Mouse (Mus musculus) cerebellum, adult (tissue): ENCODE results near the gene Vps52.
"Not testable (repeated sequence)": the region's sequence is repeated elsewhere in the genome, so short reads cannot be mapped to it uniquely, and the experiment has no call there.

Source experiments
- ATAC-seq: cut with Nextera tagmentation; 2 replicates; pipeline ENCODE4 v1.9.2; 2017; ENCODE audit warnings: mild to moderate bottlenecking, moderate library complexity, mixed read lengths; ENCODE audit not compliant: insufficient number of reproducible peaks, low FRiP score, low TSS enrichment

The Vps52 gene

DNA sequence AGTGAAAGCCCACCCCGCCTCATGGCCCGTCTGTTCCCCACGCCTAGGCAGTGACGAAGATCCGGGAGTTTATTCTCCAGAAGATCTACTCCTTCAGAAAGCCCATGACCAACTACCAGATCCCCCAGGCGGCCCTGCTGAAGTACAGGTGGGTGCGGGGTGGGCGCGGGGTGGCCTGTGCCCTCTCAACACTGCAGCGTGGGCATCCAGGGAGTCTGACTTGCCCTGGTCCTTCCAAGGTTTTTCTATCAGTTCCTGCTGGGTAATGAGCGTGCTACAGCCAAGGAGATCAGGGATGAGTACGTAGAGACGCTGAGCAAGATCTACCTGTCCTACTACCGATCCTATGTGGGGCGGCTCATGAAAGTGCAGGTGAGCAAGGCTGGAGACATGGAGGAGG, 4.3 kb downstream of the Vps52 start:
- no peak for ATAC-seq

DNA sequence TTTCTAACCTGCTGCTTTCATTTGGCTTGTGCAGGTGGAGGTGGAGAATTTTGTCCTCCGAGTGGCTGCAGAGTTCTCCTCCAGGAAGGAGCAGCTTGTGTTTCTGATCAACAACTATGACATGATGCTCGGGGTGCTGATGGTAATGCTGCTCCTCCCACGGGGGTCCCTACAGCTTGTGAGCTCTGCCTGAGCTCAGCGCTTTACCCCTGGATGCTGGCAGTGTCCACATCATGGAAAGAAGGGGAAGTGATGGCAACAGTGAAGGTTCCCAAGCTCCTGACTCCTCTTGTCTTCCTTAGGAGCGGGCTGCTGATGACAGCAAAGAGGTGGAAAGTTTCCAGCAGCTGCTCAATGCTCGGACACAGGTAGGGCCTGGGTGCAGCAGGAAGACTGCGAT, 7.3 kb downstream of the Vps52 start:
- ATAC-seq = no peak

DNA sequence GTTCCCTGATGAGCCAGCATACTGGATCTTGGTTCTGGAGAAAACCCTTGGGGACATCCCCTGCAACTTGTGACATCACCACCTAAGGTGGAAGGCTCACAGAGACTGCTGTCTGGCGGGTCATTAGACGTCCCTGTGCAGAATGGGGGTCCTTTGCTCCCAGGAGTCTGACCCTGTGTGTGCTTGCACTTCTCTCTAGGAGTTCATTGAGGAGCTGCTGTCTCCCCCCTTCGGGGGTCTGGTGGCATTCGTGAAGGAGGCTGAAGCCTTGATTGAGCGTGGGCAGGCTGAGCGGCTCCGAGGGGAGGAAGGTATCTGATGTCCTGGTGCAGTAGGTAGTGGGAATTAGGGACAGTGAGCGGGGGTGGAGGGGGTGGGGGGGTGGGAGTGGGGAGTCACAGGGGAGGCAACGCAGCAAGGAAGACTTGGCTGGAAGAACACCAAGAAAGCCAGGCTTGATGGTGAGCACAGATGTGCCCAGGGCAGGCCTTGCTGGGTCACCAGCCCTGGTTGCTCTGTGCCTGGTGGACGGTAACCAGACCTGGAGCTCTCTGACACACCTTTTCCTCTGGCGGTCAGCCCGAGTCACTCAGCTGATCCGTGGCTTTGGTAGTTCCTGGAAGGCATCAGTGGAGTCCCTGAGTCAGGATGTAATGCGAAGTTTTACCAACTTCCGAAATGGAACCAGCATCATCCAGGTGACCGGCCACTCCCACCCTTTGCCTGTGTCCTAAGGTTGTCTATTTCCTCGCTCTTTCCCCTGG, 9.7 kb downstream of the Vps52 start:
- no peak for ATAC-seq

DNA sequence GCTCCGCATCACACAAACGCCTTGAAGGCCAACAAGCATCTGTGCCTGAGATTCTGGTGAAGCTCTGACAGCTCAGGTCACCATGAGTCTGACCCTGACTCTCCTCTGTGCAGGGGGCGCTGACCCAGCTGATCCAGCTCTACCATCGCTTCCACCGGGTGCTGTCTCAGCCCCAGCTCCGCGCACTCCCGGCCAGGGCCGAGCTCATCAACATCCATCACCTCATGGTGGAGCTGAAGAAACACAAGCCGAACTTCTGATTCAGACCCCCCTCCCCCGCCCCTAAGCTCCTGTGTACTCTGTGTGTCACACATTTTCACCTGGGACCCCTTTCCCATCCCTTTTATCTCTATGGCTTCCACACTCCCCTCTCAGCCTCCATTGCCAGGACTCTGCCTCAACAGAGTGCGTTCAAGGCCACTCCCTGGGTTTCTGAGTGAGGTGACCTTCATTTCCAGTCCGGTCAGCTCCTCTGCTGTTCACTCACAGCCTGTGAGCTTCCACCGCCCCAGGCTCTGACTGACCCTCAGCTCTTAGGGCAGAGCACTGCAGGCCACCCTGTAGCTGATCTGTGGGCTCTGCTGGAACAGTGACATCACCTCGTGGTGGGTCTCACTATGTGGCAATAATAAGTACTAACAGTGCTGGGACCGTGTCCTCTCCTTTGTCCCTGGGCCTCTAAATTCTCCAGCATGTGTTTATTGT, 10.4 kb downstream of the Vps52 start:
- ATAC-seq = no peak

DNA sequence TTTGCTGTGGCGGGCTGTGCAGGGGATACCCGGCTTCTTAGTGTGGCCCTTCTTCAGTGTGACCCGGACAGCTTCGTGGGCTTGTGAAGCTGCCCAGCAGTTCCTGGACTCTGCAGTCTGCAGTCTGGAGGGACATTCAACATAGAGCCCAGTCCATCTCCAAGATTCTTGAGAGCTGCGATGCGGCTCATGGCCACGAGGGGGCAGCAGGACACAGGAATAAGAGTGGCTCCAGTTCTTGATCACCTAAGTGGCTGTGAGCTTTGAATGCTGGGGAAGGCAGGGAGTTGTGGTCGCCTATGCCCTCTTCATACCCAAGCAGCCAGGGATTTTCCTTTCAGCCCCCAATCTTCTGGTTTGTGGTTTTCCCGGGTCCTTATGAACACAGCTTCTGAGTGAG, 12.9 kb downstream of the Vps52 start:
- peak; percentile 61; the same call in 1 of the 2 replicates for ATAC-seq

DNA sequence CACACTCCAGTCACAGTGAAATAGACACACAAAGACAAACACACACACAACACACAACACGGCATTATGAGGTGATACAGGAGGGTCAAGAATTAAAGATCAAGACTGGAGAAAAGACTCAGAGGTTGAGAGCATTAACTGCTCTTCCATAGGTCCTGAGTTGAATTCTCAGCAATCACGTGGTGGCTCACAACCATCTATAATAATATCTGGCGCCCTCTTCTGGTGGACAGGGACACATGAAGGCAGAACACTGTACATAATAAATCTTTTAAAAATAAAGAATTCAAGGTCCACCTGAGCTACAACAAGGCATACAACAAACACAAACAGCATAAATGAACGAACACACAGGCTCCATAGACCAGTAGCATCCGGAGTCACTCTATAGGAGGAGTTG, 13.3 kb downstream of the Vps52 start:
- peak; percentile 31; the same call in 1 of the 2 replicates for ATAC-seq

DNA sequence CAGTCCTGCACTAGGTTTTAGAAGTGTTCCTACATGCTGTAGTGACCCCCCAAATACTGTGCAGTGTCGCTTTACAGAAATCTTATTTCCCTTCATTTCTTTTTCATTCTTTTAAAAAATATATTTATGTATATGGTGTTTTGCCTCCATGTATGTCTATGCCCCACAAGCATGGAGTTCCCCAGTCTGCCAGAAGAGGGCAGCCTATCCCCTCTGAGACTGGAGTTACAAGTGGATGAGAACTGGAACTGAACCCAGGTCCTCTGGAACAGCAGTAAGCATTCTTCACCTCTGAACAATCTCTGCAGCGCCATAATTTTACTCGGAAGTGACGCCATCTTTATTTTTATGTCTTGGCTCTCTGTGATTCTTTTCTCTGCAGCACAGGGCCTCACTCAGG, 13.8 kb downstream of the Vps52 start:
- ATAC-seq = no peak

DNA sequence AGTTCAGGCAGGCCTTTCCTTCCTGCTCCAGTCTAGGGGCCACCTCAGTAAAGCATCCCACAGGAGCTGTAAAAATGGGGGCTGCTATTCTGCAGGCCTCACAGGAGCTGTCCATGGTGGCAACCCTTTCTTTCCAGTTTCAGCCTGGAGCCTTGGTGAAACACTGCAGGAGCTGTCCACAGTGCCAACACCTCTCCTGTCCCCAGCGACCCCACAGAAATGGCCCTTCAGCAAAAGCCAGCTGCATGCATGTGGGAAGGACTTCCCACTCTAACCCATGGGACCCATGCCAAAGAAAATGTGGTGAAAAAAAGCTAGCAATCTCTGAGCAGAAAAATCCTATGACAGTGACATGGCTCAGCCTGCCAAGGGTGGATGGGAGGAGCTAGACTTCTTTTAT, 17.1 kb downstream of the Vps52 start:
- ATAC-seq = no peak

DNA sequence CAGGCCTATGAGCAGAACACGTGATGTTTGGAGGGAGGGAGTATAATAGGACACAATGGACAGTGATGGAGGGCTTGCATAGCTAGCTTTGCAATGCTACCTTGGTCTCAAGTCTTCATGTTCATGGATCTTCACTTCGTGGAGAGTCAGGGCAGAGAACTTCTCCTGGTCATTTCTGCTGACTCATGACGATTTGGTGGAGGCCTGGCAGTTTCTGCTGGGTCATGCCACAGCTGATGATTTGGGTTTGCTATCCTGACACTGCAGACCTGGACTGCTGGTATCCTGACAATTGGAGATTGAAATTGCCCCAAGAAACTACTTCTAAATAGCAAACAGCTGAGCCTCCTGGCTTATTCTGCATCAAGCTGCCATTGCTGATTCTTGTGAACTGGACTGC, 18.0 kb downstream of the Vps52 start:
- ATAC-seq = no peak

DNA sequence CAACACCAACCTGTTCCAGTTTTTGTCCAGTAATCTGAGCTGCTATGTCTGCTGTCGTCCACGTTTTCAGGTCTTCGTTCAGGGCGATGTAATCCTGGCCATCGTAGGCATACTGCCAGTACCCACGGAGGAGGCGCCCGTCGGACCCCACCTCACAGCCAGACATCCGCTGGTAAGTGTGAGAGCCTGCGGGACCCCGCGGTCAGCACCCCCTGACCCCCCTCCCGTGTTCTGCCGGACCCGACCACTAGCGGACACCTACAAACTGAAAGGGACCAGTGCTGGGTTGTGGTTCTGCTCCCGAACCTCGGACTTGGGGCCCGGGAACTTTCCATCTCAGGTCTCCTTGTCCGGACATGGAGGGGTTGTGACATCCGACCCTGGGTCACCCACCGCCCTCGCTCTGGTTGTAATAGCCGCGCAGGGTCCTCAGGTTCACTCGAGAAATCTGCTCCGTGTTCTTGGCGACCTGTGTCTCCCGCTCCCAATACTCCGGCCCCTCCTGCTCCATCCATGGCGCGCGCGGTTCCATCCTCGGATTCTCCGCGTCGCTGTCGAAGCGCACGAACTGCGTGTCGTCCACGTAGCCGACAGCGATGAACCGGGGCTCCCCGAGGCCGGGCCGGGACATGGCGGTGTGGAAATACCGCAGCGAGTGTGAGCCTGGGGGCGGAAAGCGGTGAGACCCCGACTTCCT, 22.4 kb downstream of the Vps52 start:
- no peak for ATAC-seq

DNA sequence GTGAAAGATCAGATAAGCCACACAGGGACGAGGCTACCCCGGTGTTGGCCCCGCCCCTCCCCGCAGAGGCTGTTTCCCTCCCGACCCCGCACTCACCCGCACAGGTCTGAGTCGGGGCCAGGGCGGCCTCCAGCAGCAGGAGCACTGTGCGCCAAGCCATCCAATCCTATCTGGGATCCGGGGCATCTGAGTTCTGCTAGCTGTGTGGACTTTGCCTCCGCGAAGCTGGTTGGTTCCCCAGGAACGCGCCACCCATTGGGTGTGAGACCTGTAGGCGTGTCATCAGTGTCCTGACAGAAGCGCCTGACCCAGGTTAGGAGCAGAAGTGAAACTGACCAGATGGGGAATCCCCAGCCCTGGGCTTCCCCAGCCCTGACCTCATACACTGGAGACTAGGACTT, 23.0 kb downstream of the Vps52 start:
- peak; percentile 96 for ATAC-seq

DNA sequence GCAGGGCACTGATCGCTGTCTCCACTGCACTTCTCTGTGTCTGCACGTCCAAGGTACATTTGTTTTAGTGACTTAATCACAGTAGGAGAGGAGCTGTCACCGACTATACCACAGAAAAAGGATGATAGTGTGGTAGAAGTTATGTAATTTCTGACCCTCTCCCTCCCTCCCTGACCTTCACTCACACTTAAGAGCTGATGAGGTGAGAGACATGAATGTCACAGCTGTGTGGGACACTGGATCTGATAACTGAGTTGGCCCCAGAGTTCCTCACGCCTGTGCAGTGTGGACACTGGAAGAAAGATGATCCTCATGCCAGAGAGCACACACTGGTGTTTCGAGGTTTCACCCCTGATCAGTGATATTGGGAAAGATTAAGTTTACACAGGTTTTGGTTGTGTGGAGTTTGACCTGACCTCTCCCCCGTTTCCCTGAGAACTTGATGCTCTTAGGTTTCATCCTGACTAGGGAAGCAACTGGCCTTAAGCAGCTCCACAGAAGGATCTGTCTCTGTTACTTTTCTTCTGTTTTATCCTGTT, 24.0 kb downstream of the Vps52 start:
- ATAC-seq = no peak

DNA sequence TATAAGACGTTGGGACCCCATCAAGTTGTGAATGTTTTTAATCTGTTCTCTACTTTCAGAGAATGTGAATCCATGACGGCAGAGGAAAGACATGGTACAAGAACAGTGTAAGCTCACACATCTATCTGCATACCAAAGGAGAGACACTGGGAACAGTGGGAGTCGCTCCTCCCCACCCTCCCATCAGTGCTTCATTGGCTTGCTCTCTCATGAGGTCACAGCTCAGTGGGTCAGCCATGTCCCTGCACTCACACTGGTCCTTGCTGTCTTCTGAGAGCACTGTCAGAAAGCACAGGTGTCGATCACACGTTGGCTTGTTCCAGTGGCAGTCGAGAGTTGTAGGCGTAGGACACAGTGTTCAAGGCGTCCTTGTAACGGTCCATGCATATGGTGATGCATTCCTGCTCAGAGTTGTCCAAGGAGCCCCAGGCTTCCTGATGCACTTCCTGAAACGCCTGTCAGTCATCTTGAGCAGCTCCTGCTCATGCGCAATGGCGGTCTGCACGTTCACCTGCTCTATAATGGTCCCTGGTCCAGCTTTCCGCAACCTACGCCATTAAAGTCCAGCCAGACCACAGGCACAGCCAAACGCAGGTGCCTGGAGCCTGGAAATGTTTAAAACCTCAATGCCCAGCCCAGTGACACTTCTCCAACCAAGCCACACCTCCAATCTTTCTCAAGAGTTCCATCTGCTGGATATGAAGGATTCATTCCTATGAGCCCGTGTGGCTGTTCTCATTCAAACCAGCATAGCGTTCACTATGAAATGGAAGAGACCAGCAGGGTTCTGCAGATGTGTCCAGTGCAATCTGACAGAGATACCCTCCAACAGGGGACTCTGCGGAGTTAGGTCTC, 24.8 kb downstream of the Vps52 start:
- no peak for ATAC-seq

DNA sequence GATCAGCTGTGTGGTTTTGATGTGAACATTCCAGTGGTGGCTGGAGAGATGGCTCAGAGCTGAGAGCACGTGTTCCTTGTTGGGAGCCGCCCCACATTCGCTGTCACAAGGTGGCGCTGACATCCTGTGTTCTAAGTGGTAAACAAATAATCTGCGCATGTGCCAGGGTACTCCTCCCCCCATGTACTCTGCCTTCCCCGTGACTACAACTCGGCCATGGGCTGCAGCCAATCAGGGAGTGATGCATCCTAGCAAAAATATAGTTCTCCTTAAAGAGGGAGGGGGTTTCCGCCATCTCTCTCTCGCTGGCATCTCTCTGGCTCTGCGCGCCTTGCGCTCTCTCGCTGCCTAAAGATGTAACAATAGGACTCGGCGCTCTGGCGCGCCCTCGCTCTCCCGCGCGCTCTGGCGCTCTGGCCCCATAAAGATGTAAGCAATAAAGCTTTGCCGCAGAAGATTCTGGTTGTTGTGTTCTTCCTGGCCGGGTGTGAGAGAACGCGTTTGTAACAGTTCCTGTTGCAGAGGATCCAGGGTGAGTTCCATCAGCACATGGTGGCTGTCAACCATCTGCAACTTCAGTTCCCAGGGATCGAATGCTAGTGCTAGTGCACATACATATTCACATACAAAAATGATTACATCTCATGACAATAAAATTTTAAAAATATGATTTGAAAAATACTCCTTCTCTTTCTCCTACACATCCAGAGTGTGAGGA, 25.7 kb downstream of the Vps52 start:
- ATAC-seq = 0 out of 2 replicates have a peak, but pooled peaks have one; percentile 59

DNA sequence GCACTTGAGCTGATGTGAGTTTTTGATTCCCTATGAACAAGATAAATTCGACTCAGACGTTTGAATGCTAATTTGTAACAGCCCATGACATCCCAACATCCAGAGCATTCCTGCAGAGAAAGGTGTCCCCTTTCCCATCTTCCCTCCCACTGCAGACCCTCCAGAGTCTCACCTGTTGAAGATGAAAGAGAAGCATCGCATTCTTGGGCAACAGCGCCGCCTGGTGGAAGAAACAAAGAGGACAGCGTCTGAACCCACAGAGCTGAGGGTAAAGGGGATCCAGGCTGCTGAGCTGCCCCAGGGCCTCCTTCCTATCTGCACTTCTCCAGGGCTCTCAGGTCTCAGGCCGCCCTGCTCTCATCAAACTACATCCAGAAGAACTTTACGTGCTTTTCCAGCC, 26.5 kb downstream of the Vps52 start:
- not testable (repeated sequence) for ATAC-seq

DNA sequence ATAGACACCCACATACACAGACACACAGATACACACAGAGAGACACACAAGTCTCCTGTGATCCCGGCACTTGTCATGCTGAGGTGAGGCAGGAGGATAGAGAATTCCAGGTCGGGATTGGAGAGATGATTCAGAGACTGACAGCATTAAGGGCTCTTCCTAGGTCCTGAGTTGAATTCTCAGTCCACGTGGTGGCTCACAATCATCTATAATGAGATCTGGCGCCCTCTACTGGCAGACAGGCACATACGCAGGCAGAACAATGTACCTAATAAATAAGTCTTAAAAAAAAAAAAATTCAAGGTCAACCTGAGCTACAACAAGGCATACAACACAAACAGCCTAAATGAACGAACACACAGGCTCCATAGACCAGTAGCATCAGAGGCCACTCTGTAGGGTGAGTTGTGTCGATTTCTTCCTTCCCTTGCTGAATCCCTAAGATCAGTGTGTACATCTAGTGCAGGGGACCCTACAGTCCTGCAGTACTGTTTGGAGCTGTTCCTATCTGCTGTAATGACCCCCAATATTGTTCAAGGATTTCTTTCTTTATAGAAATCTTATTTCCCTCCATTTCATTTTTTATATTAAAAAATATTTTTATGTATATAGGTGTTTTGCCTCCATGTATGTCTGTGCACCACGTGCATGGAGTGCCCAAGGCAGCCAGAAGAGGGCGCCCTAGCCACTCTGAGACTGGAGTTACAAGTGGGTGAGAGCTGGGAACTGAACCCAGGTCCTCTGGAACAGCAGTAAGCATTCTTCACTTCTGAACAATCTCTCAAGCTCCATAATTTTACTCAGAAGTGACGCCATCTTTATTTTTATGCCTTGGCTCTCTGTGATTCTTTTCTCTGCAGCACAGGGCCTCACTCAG, 36.4 kb downstream of the Vps52 start:
- ATAC-seq = no peak

DNA sequence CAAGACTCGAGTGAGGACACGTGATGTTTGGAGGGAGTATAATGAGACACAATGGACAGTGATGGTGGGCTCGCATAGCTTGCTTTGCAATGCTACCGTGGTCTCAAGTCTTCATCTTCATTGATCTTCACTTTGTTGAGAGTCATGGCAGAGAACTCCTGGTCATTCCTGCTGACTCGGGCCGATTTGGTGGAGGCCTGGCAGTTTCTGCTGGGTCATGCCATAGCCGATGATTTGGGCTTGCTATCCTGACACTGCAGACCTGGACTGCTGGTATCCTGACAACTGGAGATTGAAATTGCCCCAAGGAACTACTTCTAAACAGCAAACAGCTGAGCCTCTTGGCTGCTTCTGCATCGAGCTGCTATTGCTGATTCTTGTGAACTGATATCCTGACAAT, 39.3 kb downstream of the Vps52 start:
- ATAC-seq = no peak

DNA sequence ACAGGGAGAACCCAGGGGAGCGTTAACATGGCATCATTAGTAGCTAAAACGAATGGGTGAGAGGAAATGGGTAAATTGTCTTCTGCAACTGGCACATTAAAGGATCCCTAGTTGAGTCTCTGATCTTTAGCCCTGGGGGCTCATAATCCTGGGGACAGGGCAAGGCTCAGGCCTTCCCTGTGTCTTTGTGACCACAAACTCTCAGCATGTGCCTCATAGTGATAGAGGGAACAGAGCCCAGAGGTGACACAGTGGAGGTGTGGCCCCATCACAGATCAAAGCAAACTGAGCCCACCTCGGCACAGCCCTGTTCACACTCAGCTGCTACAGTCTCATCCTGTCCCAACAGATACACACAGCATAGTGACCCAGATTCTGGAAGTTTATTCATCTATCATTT, 40.0 kb downstream of the Vps52 start:
- ATAC-seq = no peak

DNA sequence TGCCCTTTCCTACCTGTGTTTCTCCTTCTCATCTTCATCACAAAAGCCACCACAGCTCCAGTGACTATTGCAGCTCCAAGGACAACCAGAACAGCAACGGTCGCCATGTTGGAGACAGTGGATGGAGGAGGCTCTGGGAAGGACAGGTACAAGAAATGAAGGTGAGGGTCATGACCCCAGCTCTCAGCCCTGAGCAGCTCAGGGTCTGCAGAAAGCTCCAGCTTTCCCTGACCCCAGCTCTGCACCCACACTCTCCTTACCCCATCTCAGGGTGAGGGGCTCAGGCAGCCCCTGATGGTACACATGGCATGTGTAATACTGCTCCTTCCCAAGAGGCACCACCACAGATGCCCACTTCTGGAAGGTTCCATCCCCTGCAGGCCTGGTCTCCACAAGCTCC, 41.4 kb downstream of the Vps52 start:
- ATAC-seq = not testable (repeated sequence)
